Mouse (Mus musculus) stomach, postnatal 0 days (tissue): ENCODE data around the gene Pgm5.

ENCODE experiments used
- CTCF ChIP-seq: IDR thresholded peaks from 2 replicates; pipeline ENCODE4 v1.5.1; 2016; ENCODE audit warnings: antibody characterized with exemption, low read depth, mild to moderate bottlenecking, moderate library complexity
- EP300 ChIP-seq: optimal IDR thresholded peaks from 2 replicates; pipeline ENCODE3; 2016; ENCODE audit warnings: antibody characterized with exemption

DNA sequence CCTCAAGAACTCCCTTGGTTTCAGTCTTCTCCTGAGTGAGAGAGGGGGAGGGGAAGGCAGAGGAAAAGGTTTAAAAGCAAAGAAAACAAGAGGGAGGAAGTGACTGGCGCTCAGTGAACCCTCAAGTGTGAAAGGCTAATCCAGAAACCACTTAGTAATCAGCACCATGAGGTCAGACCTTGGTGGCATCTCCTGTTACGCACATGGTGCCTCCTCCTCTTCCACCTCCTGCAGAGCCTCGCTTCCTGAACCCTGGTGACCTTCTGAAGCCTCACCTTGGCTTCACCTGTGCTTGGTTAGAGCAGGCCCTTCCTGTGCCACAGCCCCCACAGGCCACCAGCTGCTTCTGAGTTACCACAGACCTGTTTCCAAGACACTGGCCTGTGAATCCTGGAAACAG, 190.1 kb downstream of the Pgm5 start:
- no peak for TF ChIP-seq CTCF
- no peak for TF ChIP-seq EP300
